Mouse (Mus musculus) ES-E14 (cell line): ENCODE results near the gene Meis3. TPM values are rescaled to one million over a fixed set of nuclear protein-coding genes. Genes with fewer than 3 reads are reported as not detected.

Experiments used
- DNase-seq: peaks from one replicate; pipeline ENCODE4 v3.0.0-alpha.2; 2013; ENCODE audit warnings: low read depth, low spot score
- H3K27ac ChIP-seq: 2 replicates; pipeline ENCODE4 v1.5.1; 2012; ENCODE audit warnings: low read depth, mild to moderate bottlenecking, low read length, moderate library complexity, mixed read lengths; ENCODE audit not compliant: poor library complexity, insufficient read depth, severe bottlenecking
- H3K36me3 ChIP-seq: 2 replicates; pipeline ENCODE4 v1.6.1; 2012; ENCODE audit warnings: mild to moderate bottlenecking, low read length, moderate library complexity, mixed read lengths; ENCODE audit not compliant: control insufficient read depth, poor library complexity, insufficient read depth, severe bottlenecking
- H3K4me1 ChIP-seq, 2 experiments: fragments of 150-350 bp in 1 of 2; sonication (generic) in 1 of 2; 2 replicates each; pipeline ENCODE4 v1.6.1; 2012; ENCODE audit warnings: low read length in 2 of 2, mild to moderate bottlenecking in 1 of 2, mixed read lengths in 1 of 2; ENCODE audit not compliant: control insufficient read depth in 2 of 2, insufficient read depth in 2 of 2, poor library complexity in 1 of 2
- H3K4me3 ChIP-seq, 2 experiments: fragments of 150-350 bp in 1 of 2; sonication (generic) in 1 of 2; 2 replicates each; pipeline ENCODE4 v1.5.1; 2012; ENCODE audit warnings: low read length in 2 of 2, low read depth in 1 of 2, mild to moderate bottlenecking in 1 of 2, mixed read lengths in 1 of 2; ENCODE audit not compliant: insufficient read depth in 1 of 2, poor library complexity in 1 of 2, severe bottlenecking in 1 of 2
- H3K9ac ChIP-seq: 2 replicates; pipeline ENCODE4 v1.6.1; 2012; ENCODE audit warnings: low read depth, mild to moderate bottlenecking, low read length, mixed read lengths; ENCODE audit not compliant: poor library complexity, insufficient read depth, severe bottlenecking
- H3K9me3 ChIP-seq: fragments of 150-350 bp; sonication (generic); 2 replicates; pipeline ENCODE4 v1.6.1; 2012; ENCODE audit warnings: low read depth, mild to moderate bottlenecking, low read length; ENCODE audit not compliant: control insufficient read depth, insufficient read depth
- CHD2 ChIP-seq: IDR thresholded peaks from 2 replicates; pipeline ENCODE4 v1.6.1; 2014; ENCODE audit warnings: mild to moderate bottlenecking, low read depth, low read length, inconsistent platforms
- HCFC1 ChIP-seq: IDR thresholded peaks from 2 replicates; pipeline ENCODE4 v1.6.1; 2012; ENCODE audit warnings: low read length, inconsistent platforms, borderline replicate concordance; ENCODE audit not compliant: insufficient read depth
- MAFK ChIP-seq: IDR thresholded peaks from 2 replicates; pipeline ENCODE4 v1.6.1; 2014; ENCODE audit warnings: mild to moderate bottlenecking, low read depth, low read length, inconsistent platforms; ENCODE audit not compliant: insufficient read depth
- ZC3H11A ChIP-seq: IDR thresholded peaks from 2 replicates; pipeline ENCODE4 v1.6.1; 2012; ENCODE audit warnings: low read depth, mild to moderate bottlenecking, inconsistent platforms, low read length, borderline replicate concordance
- ZNF384 ChIP-seq: IDR thresholded peaks from 2 replicates; pipeline ENCODE4 v1.6.1; 2012; ENCODE audit warnings: low read depth, low read length, inconsistent platforms
- in situ Hi-C, 2 experiments: fragments of 600-800 bp; cut with MboI; formaldehyde crosslinking; loops; one replicate each; pipeline ENCODE4 v1.15.1; 2025; ENCODE audit warnings: low sequenced_read_pairs in 2 of 2, inconsistent platforms in 1 of 2; ENCODE audit not compliant: unreplicated experiment in 2 of 2
- total RNA-seq: library from RNA; depleted of rRNA; stranded (reverse); fragments of 300-350 nt; gene quantifications from 2 replicates; pipeline ENCODE4 v1.2.3, GENCODE M21; 2012

Meis3 gene
- total RNA-seq, 1 experiment = 3.8 TPM

GRCm38 (mm10) chr7:16129421-16129845, 45.5 kb upstream of the Meis3 start, which contains the start of gene Slc8a2:
Slc8a2 (plus strand) TSS chr7:16129826.
- Histone ChIP-seq H3K36me3 (peaks cover 5% of the 10 kb centered on the region; the same call in 1 of the 2 replicates), H3K4me1 (peaks cover 0 to 15% of the 10 kb centered on the region in 2 experiments; a peak in 1 of 4 replicates), H3K4me3 (peak within 1 kb of the TSS; percentile 77 to 90), H3K9me3 (no peaks in the 10 kb centered on the region), H3K9ac (peak within 1 kb of the TSS; percentile 74), H3K27ac (no peak within 1 kb of the TSS)
- peak; percentile 98 for DNase-seq
- no peak for TF ChIP-seq ZC3H11A
- TF ChIP-seq MAFK = no peak
- TF ChIP-seq CHD2 = no peak
- TF ChIP-seq HCFC1 = 0 out of 2 replicates have a peak, but pooled peaks have one; percentile 37
- no peak for TF ChIP-seq ZNF384
- in situ Hi-C loops = loop anchor here in 1 of 2 experiments (25.0 kb wide), 1 partner anchor 167 kb away; the partner anchor contains the start of gene Ehd2

- Histone ChIP-seq H3K9ac (peak overlapping the region; percentile 74), H3K27ac (no peak overlapping the region), H3K9me3 (no peaks in the 10 kb centered on the region), H3K36me3 (peaks cover 5% of the 10 kb centered on the region; the same call in 1 of the 2 replicates), H3K4me3 (peak overlapping the region; percentile 77 to 90), H3K4me1 (peaks cover 0 to 15% of the 10 kb centered on the region in 2 experiments; a peak in 1 of 4 replicates)
- peak; percentile 82 for DNase-seq
- TF ChIP-seq ZNF384 = no peak
- TF ChIP-seq HCFC1 = no peak
- in situ Hi-C loops = loop anchor here in 1 of 2 experiments (25.0 kb wide), 1 partner anchor 168 kb away; the partner anchor contains the start of gene Ehd2
These were observed 44.8 kb upstream of the Meis3 start for GRCm38 (mm10) chr7:16129846-16130691.

GRCm38 (mm10) chr7:16130956-16131634, 43.8 kb upstream of the Meis3 start:
- Histone ChIP-seq H3K4me1 (peaks cover 0 to 15% of the 10 kb centered on the region in 2 experiments; a peak in 1 of 4 replicates), H3K36me3 (peaks cover 3% of the 10 kb centered on the region; the same call in 1 of the 2 replicates), H3K9me3 (no peaks in the 10 kb centered on the region), H3K9ac (no peak overlapping the region), H3K27ac (no peak overlapping the region), H3K4me3 (peak overlapping the region in 1 of 2 experiments; percentile 87; a peak in 3 of 4 replicates)
- DNase-seq = no peak
- in situ Hi-C loops = loop anchor here in 1 of 2 experiments (25.0 kb wide), 1 partner anchor 169 kb away; the partner anchor contains the start of gene Ehd2
- TF ChIP-seq HCFC1 = no peak
- no peak for TF ChIP-seq CHD2
- TF ChIP-seq ZC3H11A = no peak
- no peak for TF ChIP-seq MAFK
- TF ChIP-seq ZNF384 = no peak

GRCm38 (mm10) chr7:16132161-16132581, 42.7 kb upstream of the Meis3 start:
- no peak for TF ChIP-seq ZC3H11A
- TF ChIP-seq CHD2 = no peak
- no peak for TF ChIP-seq HCFC1
- H3K9ac ChIP-seq = no peak overlapping the region
- peaks cover 0 to 15% of the 10 kb centered on the region in 2 experiments; a peak in 1 of 4 replicates for H3K4me1 ChIP-seq
- no peaks in the 10 kb centered on the region for H3K9me3 ChIP-seq
- no peak for DNase-seq
- peaks cover 3% of the 10 kb centered on the region; the same call in 1 of the 2 replicates for H3K36me3 ChIP-seq
- in situ Hi-C loops = loop anchor here in 1 of 2 experiments (25.0 kb wide), 1 partner anchor 170 kb away; the partner anchor contains the start of gene Ehd2
- no peak overlapping the region for H3K27ac ChIP-seq
- no peak overlapping the region for H3K4me3 ChIP-seq
